Mouse (Mus musculus): Measurements from ENCODE around the gene Tmem145. TPM values are rescaled to one million over a fixed set of nuclear protein-coding genes. Genes with fewer than 3 reads are reported as not detected.

Tmem145 gene
- polyA plus RNA-seq, 1 experiment, result 226 TPM

GRCm38 (mm10) chr7:25273259-25274241 is 32.4 kb upstream of the Tmem145 start:
- no peak overlapping the region for H3K27ac ChIP-seq (ENCODE audit: insufficient read depth, low read length)
- peaks cover 32% of the 10 kb centered on the region for H3K4me1 ChIP-seq (ENCODE audit: control insufficient read depth, insufficient read depth, low read length)
- DNase-seq, result peak in 1 of 2 experiments; percentile 34
- no peak for TF ChIP-seq POLR2A (IDR thresholded peaks at IDR 0.05; ENCODE audit: borderline replicate concordance, insufficient read depth, low read length)
- TF ChIP-seq CTCF (IDR thresholded peaks at IDR 0.05; ENCODE audit: borderline replicate concordance, insufficient read depth, low read depth, low read length), result no peak
- no peaks in the 10 kb centered on the region for H3K27me3 ChIP-seq (ENCODE audit: control insufficient read depth, insufficient read depth, low read length)
- 75% methylated on average over 22 of the region's 22 CpGs for WGBS
- no peak overlapping the region for H3K4me3 ChIP-seq (replicated peaks; ENCODE audit: insufficient read depth, low read depth, low read length)

DNA sequence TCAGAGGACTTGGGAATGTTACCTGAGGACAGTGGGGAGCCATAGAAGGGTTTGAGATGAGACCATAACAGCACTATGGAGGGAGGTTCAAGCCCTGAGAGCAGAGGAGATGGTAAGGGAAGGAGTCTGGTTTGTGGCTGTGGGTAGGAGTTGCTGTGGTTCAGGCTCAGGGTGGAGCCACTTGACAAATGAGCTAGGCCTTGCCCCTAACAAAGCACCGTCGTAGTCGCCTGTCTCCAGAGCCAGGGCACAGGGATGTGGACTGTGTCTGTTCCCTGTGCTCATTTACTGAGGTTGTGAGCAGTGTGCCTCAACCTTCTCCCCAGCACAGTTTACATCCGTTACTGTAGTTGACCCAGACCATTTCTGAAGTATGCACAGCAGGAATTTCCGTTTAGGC is 31.3 kb upstream of the Tmem145 start:
- 63% methylated on average over 5 of the region's 5 CpGs for WGBS
- Histone ChIP-seq H3K27me3 (ENCODE audit: control insufficient read depth, insufficient read depth, low read length) (no peaks in the 10 kb centered on the region), H3K27ac (ENCODE audit: insufficient read depth, low read length) (no peak overlapping the region), H3K4me1 (ENCODE audit: control insufficient read depth, insufficient read depth, low read length) (peaks cover 27% of the 10 kb centered on the region), H3K4me3 (replicated peaks; ENCODE audit: insufficient read depth, low read depth, low read length) (no peak overlapping the region)
- no peak for DNase-seq
- no peak for TF ChIP-seq POLR2A (IDR thresholded peaks at IDR 0.05; ENCODE audit: borderline replicate concordance, insufficient read depth, low read length)
- no peak for TF ChIP-seq CTCF (IDR thresholded peaks at IDR 0.05; ENCODE audit: borderline replicate concordance, insufficient read depth, low read depth, low read length)

DNA sequence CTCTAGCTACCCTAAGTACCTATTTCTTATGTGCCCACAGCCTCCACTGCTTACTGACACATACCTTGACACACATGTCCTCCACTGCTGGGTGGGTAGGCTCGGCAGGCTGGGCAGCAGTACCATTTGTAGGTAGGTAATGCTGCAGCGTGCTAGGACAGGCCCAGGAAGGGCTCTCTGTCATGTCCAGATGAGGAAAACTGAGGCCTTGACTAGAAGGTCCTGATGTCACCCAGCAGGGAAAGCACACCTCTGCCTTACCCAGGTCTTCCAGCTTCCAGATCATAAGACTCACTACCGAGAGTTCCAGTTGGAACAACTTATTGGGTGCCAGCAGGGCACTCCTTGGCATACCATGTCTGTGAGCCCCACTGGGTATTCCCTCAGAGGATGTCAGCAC is 30.9 kb upstream of the Tmem145 start:
- Histone ChIP-seq H3K27me3 (ENCODE audit: control insufficient read depth, insufficient read depth, low read length) (no peaks in the 10 kb centered on the region), H3K4me1 (ENCODE audit: control insufficient read depth, insufficient read depth, low read length) (peaks cover 24% of the 10 kb centered on the region), H3K4me3 (replicated peaks; ENCODE audit: insufficient read depth, low read depth, low read length) (no peak overlapping the region), H3K27ac (ENCODE audit: insufficient read depth, low read length) (no peak overlapping the region)
- DNase-seq, result peak in 1 of 2 experiments; percentile 7
- TF ChIP-seq CTCF (IDR thresholded peaks at IDR 0.05; ENCODE audit: borderline replicate concordance, insufficient read depth, low read depth, low read length) (no peak), POLR2A (IDR thresholded peaks at IDR 0.05; ENCODE audit: borderline replicate concordance, insufficient read depth, low read length) (no peak)
- WGBS, result 64% methylated on average over 3 of the region's 3 CpGs

- H3K4me1 ChIP-seq (ENCODE audit: control insufficient read depth, insufficient read depth, low read length), result peaks cover 25% of the 10 kb centered on the region
- DNase-seq, result peak; percentile 12 to 25
- H3K4me3 ChIP-seq (replicated peaks; ENCODE audit: insufficient read depth, low read depth, low read length), result no peak overlapping the region
- no peak for TF ChIP-seq CTCF (IDR thresholded peaks at IDR 0.05; ENCODE audit: borderline replicate concordance, insufficient read depth, low read depth, low read length)
- no peak for TF ChIP-seq POLR2A (IDR thresholded peaks at IDR 0.05; ENCODE audit: borderline replicate concordance, insufficient read depth, low read length)
- H3K27me3 ChIP-seq (ENCODE audit: control insufficient read depth, insufficient read depth, low read length), result no peaks in the 10 kb centered on the region
- 57% methylated on average over 9 of the region's 9 CpGs for WGBS
- 0 out of 2 replicates have a peak overlapping the region, but pooled peaks have one; percentile 2 for H3K27ac ChIP-seq (ENCODE audit: insufficient read depth, low read length)
Observed at GRCm38 (mm10) chr7:25275555-25276298, 30.2 kb upstream of the Tmem145 start.

GRCm38 (mm10) chr7:25277405-25277804 is 28.5 kb upstream of the Tmem145 start:
- no peak overlapping the region for H3K4me3 ChIP-seq (replicated peaks; ENCODE audit: insufficient read depth, low read depth, low read length)
- H3K27ac ChIP-seq (ENCODE audit: insufficient read depth, low read length), result no peak overlapping the region; the same call in 1 of the 2 replicates
- peak; percentile 16 to 24 for DNase-seq
- WGBS, result 79% methylated on average over 4 of the region's 4 CpGs
- H3K4me1 ChIP-seq (ENCODE audit: control insufficient read depth, insufficient read depth, low read length), result peaks cover 31% of the 10 kb centered on the region
- TF ChIP-seq CTCF (IDR thresholded peaks at IDR 0.05; ENCODE audit: borderline replicate concordance, insufficient read depth, low read depth, low read length), result no peak
- no peak for TF ChIP-seq POLR2A (IDR thresholded peaks at IDR 0.05; ENCODE audit: borderline replicate concordance, insufficient read depth, low read length)
- no peaks in the 10 kb centered on the region for H3K27me3 ChIP-seq (ENCODE audit: control insufficient read depth, insufficient read depth, low read length)

- peaks cover 31% of the 10 kb centered on the region for H3K4me1 ChIP-seq (ENCODE audit: control insufficient read depth, insufficient read depth, low read length)
- TF ChIP-seq CTCF (IDR thresholded peaks at IDR 0.05; ENCODE audit: borderline replicate concordance, insufficient read depth, low read depth, low read length) (no peak), POLR2A (IDR thresholded peaks at IDR 0.05; ENCODE audit: borderline replicate concordance, insufficient read depth, low read length) (no peak)
- WGBS, result 8% methylated on average over 4 of the region's 4 CpGs
Observed at GRCm38 (mm10) chr7:25277998-25278340, 27.9 kb upstream of the Tmem145 start.

DNA sequence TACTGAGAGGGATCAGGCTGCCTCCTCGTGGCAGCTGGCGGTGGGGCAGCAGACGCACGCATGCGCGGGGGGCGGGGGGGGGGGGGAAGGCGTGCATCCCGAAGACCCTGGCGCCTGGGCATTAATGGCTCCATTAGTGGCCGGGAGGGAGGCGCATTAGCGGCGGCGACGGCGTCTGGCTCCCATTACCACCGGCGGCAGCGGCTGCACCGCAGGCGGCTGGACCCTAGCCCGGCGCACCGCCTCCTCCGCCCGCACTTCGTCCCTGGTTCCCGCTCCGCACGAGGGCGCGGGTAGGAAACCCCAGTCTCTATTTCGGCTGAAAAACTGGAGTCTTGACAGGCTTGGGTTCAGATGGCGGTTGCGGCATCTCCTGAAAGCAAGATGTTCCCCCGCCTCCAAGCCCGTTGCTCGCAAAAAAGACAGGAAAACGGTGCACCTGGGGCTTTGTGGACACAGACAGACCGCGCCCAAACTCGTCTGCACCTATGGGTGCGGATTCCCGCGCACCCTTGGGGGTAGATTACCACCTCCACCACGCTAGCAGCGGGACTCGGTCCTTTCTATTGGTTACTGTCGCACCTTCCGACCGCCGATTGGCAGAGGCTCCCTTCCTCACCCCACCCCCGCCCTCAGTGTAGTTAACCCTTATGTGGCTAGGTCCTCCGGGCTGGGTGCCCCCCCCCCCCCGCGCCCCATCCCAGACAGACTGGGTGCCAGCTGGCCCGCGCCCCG is 27.4 kb upstream of the Tmem145 start:
- H3K4me1 ChIP-seq (ENCODE audit: control insufficient read depth, insufficient read depth, low read length), result peaks cover 32% of the 10 kb centered on the region
- DNase-seq, result peak; percentile 89 to 91
- H3K4me3 ChIP-seq (replicated peaks; ENCODE audit: insufficient read depth, low read depth, low read length), result peak overlapping the region; percentile 90
- WGBS, result under 1% methylated on average over 59 of the region's 60 CpGs
- H3K27ac ChIP-seq (ENCODE audit: insufficient read depth, low read length), result peak overlapping the region; percentile 99
- TF ChIP-seq POLR2A (IDR thresholded peaks at IDR 0.05; ENCODE audit: borderline replicate concordance, insufficient read depth, low read length), result peak; percentile 53; the same call in 1 of the 2 replicates
- peak; percentile 65 for TF ChIP-seq CTCF (IDR thresholded peaks at IDR 0.05; ENCODE audit: borderline replicate concordance, insufficient read depth, low read depth, low read length)
- H3K27me3 ChIP-seq (ENCODE audit: control insufficient read depth, insufficient read depth, low read length), result no peaks in the 10 kb centered on the region

More at GRCm38 (mm10) chr7:25277998-25278340, 27.9 kb upstream of the Tmem145 start:
- Histone ChIP-seq H3K4me3 (replicated peaks; ENCODE audit: insufficient read depth, low read depth, low read length) (peak overlapping the region; percentile 90), H3K27ac (ENCODE audit: insufficient read depth, low read length) (no peak overlapping the region; the same call in 1 of the 2 replicates), H3K27me3 (ENCODE audit: control insufficient read depth, insufficient read depth, low read length) (no peaks in the 10 kb centered on the region)
- DNase-seq, result no peak

Data from cerebellum, adult 2 months (tissue).